Mouse (Mus musculus) limb, embryonic 11.5 days (tissue): ENCODE results near the gene Sipa1l3. TPM values are rescaled to one million over a fixed set of nuclear protein-coding genes. Genes with fewer than 3 reads are reported as not detected.
A peak's percentile ranks its signal among the peaks of the same experiment; 100 is the strongest.

Experiments used
- ATAC-seq: fragments of 200-750 bp; cut with Nextera tagmentation; 2 replicates; pipeline ENCODE4 v1.8.0; 2017; ENCODE audit warnings: low read depth; ENCODE audit not compliant: insufficient number of reproducible peaks, low FRiP score, low TSS enrichment
- DNase-seq: peaks from one replicate; pipeline ENCODE4 v3.0.0-alpha.2; 2015; ENCODE audit warnings: low spot score
- H3K27ac ChIP-seq: fragments of 300-500 bp; sonication (generic); replicated peaks from 2 replicates; pipeline ENCODE4 v1.5.1; 2014; ENCODE audit warnings: low read depth, mild to moderate bottlenecking, low read length
- H3K27me3 ChIP-seq: fragments of 300-500 bp; sonication (generic); 2 replicates; pipeline ENCODE4 v1.6.1; 2014; ENCODE audit warnings: mild to moderate bottlenecking, low read length, mixed read lengths; ENCODE audit not compliant: control insufficient read depth, insufficient read depth
- H3K36me3 ChIP-seq: fragments of 300-500 bp; sonication (generic); 2 replicates; pipeline ENCODE4 v1.6.1; 2014; ENCODE audit warnings: mild to moderate bottlenecking, low read length, moderate library complexity, mixed read lengths; ENCODE audit not compliant: control insufficient read depth, insufficient read depth
- H3K4me1 ChIP-seq: fragments of 300-500 bp; sonication (generic); 2 replicates; pipeline ENCODE4 v1.6.1; 2014; ENCODE audit warnings: low read length, mixed read lengths; ENCODE audit not compliant: control insufficient read depth, insufficient read depth
- H3K4me2 ChIP-seq: fragments of 300-500 bp; sonication (generic); 2 replicates; pipeline ENCODE4 v1.6.1; 2014; ENCODE audit warnings: low read depth, mild to moderate bottlenecking, moderate library complexity; ENCODE audit not compliant: severe bottlenecking
- H3K4me3 ChIP-seq: fragments of 300-500 bp; sonication (generic); 2 replicates; pipeline ENCODE4 v1.5.1; 2014; ENCODE audit warnings: low read depth, low read length
- H3K9ac ChIP-seq: fragments of 300-500 bp; sonication (generic); 2 replicates; pipeline ENCODE4 v1.6.1; 2014; ENCODE audit warnings: mild to moderate bottlenecking, low read length
- H3K9me3 ChIP-seq: fragments of 300-500 bp; sonication (generic); 2 replicates; pipeline ENCODE4 v1.6.1; 2016; ENCODE audit warnings: low read length; ENCODE audit not compliant: control insufficient read depth
- WGBS: fragments of 180-500 bp; shearing (Covaris S2); extraction: QIAGEN DNeasy Blood & Tissue Kit; methylation state at CpG from one replicate; pipeline ENCODE4 v1.1.7; 2014; 5-methylcytosine and 5-hydroxymethylcytosine counted together
- polyA plus RNA-seq: library from polyadenylated mRNA; unstranded; fragments of >200 nt; fragmentation: Nextera tagmentation; extraction: Ambion mirVana; gene quantifications from 2 replicates; pipeline ENCODE4 v1.2.1, GENCODE M21; 2014

Sipa1l3 gene
- polyA plus RNA-seq, 1 experiment from 2014 or later = 12.1 TPM

DNA sequence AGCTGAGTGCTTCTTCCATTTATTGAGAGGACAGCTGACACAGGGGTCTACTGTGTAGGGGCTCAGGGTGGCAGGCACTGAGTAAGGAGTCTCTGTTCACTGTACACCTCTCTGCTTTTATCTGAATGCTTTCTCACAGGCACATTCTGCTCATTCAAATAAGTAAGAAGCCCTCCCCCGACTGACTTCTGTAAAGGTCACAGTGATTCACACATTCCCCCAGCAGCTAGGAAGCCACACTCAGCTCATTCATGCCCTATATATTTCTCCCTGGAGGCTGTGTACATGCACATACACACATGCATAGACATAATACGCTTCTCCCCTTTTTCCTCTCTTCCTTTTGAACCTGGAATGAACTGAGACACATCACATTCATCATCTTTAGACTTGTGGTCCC is 74.4 kb downstream of the Sipa1l3 start:
- no peak overlapping the region for H3K4me3 ChIP-seq
- no peaks in the 10 kb centered on the region for H3K9me3 ChIP-seq
- WGBS = 76% methylated on average over 2 of the region's 2 CpGs
- 0 out of 2 replicates have a peak overlapping the region, but pooled peaks have one; percentile 6 for H3K27ac ChIP-seq
- no peaks in the 10 kb centered on the region for H3K36me3 ChIP-seq
- no peaks in the 10 kb centered on the region for H3K27me3 ChIP-seq
- H3K4me1 ChIP-seq = no peaks in the 10 kb centered on the region
- no peak for ATAC-seq
- H3K4me2 ChIP-seq = no peak overlapping the region
- H3K9ac ChIP-seq = no peak overlapping the region
- no peak for DNase-seq

DNA sequence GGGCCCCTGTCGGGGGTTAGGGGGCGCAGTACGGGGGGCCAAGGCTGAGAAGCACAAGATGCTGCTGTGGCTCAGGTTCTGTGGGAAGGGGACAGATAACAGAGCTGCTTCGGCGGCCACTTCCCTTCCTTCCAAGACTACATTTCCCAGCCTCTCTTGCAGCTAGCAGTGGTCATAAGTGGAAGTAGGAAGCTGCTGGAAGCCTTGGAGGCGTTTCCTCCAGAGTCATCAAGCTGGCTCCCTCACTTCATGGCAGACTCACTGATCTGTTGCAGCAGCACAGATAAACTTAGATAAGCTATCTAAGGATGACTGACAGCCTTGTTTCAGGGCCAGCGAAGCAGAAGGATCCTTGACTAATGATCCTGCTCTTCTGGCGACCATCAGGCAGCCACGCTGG is 76.6 kb downstream of the Sipa1l3 start:
- Histone ChIP-seq H3K27me3 (no peaks in the 10 kb centered on the region), H3K4me2 (no peak overlapping the region), H3K36me3 (no peaks in the 10 kb centered on the region), H3K4me3 (no peak overlapping the region), H3K9me3 (no peaks in the 10 kb centered on the region), H3K27ac (no peak overlapping the region), H3K9ac (no peak overlapping the region), H3K4me1 (no peaks in the 10 kb centered on the region)
- no peak for DNase-seq
- 87% methylated on average over 9 of the region's 9 CpGs for WGBS
- no peak for ATAC-seq

DNA sequence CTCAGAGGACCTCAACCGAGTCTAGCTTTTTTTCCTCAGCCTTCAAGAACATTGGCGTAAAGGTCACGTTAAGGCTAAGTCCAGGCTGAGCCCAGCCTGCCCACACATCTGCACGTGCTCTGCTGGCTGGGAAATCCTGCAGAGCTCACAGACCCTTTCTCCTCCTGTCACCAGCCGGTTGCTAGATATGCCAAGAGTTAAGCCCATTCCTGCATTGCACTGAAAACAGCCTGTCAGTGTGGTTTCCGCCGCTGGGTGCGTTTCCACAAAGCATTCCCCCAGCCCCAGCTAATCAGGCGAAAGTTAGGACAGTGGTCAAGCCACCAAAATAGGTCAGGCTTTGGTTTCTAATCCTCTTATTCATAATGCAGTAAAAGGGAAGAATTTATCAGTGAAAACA is 77.3 kb downstream of the Sipa1l3 start:
- Histone ChIP-seq H3K9me3 (no peaks in the 10 kb centered on the region), H3K9ac (no peak overlapping the region), H3K27ac (no peak overlapping the region), H3K4me1 (no peaks in the 10 kb centered on the region), H3K4me3 (no peak overlapping the region), H3K27me3 (no peaks in the 10 kb centered on the region), H3K4me2 (no peak overlapping the region), H3K36me3 (no peaks in the 10 kb centered on the region)
- no peak for ATAC-seq
- 77% methylated on average over 9 of the region's 9 CpGs for WGBS
- no peak for DNase-seq

DNA sequence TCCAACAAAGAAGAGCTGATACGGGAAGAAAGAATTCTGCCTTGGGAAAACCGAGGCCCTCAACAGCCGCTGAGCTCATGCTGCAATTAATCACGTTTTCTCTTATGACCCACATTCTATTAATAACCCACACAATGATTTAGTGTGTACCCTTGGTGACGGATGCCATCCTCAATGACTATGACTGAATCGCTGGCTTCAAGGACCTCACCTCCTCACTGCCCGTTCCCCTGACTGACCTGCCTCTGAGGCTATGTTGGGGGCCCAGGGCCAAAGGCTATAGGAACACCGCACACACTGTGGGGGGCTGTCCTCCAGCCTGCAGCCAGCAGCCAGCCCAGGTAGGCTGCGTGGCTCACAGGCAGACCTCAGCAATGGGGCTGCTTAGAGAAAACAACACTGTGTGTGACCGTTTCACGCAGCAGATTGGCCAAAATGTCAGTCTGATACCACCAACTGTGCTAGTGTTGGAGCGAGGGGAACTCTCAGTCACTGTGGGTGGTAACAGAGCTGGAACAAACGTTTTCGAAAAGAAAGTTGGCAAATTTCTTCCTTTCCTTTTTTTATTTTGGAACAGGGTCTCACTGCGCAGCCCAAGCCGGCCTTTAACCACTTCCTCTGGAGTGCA is 79.7 kb downstream of the Sipa1l3 start:
- H3K36me3 ChIP-seq = no peaks in the 10 kb centered on the region
- DNase-seq (no peak), ATAC-seq (no peak)
- no peaks in the 10 kb centered on the region for H3K9me3 ChIP-seq
- no peaks in the 10 kb centered on the region for H3K27me3 ChIP-seq
- H3K4me3 ChIP-seq = no peak overlapping the region
- no peak overlapping the region for H3K27ac ChIP-seq
- WGBS = 92% methylated on average over 16 of the region's 16 CpGs
- H3K4me2 ChIP-seq = no peak overlapping the region
- no peak overlapping the region for H3K9ac ChIP-seq
- no peaks in the 10 kb centered on the region for H3K4me1 ChIP-seq

DNA sequence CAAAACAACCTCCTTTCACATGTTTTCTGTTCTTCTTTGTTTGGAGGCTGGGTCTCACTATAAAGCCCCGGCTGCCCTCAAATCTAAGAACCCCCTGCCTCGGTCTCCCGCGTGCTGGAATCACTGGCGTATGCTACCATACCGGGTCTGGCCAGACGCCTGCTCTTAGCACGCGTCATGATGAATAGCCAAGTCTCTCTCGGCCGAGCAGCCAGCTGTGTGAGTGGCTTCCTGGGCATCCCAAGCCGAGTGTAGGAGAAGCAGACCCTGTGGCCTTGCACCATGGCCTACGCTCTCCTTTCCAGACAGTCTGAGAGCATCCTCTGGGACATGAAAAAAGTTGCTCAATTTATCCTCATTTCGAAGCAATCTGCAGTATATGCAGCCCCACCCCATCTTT is 80.2 kb downstream of the Sipa1l3 start:
- Histone ChIP-seq H3K9me3 (no peaks in the 10 kb centered on the region), H3K27ac (no peak overlapping the region), H3K4me2 (no peak overlapping the region), H3K4me1 (no peaks in the 10 kb centered on the region; the same call in 1 of the 2 replicates), H3K27me3 (no peaks in the 10 kb centered on the region), H3K36me3 (no peaks in the 10 kb centered on the region), H3K4me3 (no peak overlapping the region), H3K9ac (no peak overlapping the region)
- WGBS = 93% methylated on average over 14 of the region's 14 CpGs
- DNase-seq (no peak), ATAC-seq (no peak)

DNA sequence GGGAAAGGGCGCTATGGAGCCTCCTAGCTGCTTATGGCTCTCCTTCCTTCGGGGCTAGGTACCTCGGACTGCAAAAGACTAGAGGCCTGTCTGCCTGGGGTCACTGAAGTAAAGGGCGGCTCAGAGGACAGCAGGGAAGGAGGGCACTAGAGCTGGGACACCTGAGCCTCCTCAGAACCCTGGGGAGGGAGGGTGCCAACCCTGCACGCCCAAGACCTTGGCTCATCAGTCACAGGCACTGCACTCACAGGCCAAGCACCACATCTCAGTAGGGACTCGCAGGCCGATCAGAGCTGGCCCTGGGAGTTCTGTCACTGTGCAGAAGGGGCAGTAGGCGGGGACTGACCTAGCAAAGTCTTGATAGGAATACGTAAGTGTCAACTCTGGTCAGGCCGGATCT is 81.4 kb downstream of the Sipa1l3 start:
- Histone ChIP-seq H3K27me3 (no peaks in the 10 kb centered on the region), H3K9me3 (no peaks in the 10 kb centered on the region), H3K4me2 (no peak overlapping the region), H3K4me3 (no peak overlapping the region), H3K9ac (no peak overlapping the region), H3K27ac (no peak overlapping the region), H3K4me1 (peaks cover 6% of the 10 kb centered on the region), H3K36me3 (no peaks in the 10 kb centered on the region)
- 60% methylated on average over 10 of the region's 10 CpGs for WGBS
- DNase-seq = no peak
- ATAC-seq = no peak

DNA sequence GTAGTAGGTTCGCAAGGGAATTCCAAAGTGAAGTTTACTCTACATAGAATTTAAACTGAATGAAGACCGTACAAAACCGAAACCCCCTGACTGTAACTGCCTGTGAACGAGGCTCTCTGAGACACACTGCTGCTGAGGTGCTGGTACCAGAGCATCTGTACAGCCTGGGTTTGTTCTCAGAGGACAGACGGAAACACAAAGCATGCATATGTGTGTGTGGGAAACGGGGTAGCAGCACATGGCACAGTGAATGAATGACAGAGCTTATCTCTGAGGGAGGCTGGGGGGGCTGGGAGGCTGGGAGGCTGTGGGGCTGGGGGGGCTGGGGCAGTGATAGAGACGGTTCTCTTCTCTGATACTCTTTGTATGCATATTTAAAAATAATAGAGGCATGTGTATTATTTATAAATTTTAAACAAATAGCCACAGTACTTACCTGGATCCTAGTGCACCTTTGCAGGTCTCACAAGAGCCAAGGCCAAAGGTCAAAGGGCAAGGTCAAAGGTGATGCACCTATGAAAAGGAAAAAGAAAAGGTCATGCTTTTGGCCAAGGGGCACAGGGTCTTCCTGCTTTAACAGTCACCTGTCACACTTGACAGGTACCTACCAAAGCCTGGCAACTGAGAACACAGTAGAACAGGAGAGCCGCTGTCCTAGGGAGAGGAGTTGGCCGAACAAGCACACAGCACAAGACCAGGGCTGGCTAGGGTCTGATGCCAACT is 84.0 kb downstream of the Sipa1l3 start:
- no peak overlapping the region for H3K27ac ChIP-seq
- no peaks in the 10 kb centered on the region for H3K9me3 ChIP-seq
- no peak for DNase-seq
- no peak for ATAC-seq
- peaks cover 21% of the 10 kb centered on the region for H3K4me1 ChIP-seq
- H3K27me3 ChIP-seq = no peaks in the 10 kb centered on the region
- 90% methylated on average over 9 of the region's 9 CpGs for WGBS
- H3K9ac ChIP-seq = no peak overlapping the region
- H3K36me3 ChIP-seq = no peaks in the 10 kb centered on the region
- no peak overlapping the region for H3K4me3 ChIP-seq
- no peak overlapping the region for H3K4me2 ChIP-seq

DNA sequence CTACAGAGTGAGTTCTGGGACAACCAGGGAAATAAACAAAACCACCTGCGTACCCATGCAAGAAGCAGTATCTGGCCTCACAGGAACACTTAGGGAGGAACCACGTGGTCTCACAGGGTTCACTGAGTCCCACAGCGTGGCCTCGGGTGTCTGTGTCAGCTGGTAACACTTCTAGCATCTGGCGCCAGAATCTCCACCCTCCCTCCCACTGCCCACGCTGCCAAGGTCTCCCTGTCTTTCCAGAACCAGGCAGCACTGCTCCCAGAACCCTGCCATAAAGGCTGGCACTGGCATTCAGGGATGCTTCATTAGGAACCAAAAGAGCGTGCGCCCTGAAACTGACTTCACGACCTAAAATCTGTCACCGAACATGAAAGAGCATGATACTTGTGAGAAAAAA is 84.7 kb downstream of the Sipa1l3 start:
- DNase-seq = no peak
- no peak overlapping the region for H3K4me3 ChIP-seq
- no peak overlapping the region for H3K27ac ChIP-seq
- no peaks in the 10 kb centered on the region for H3K27me3 ChIP-seq
- no peak overlapping the region for H3K9ac ChIP-seq
- no peaks in the 10 kb centered on the region for H3K9me3 ChIP-seq
- 81% methylated on average over 10 of the region's 10 CpGs for WGBS
- H3K36me3 ChIP-seq = no peaks in the 10 kb centered on the region
- ATAC-seq = no peak
- H3K4me1 ChIP-seq = peaks cover 21% of the 10 kb centered on the region
- H3K4me2 ChIP-seq = no peak overlapping the region
